Mouse (Mus musculus) adrenal gland, postnatal 14 days (tissue): Measurements from ENCODE around the gene Cd27. TPM values are rescaled to one million over a fixed set of nuclear protein-coding genes. Genes with fewer than 3 reads are reported as not detected.

Source experiments
- DNase-seq: peaks from one replicate; pipeline ENCODE4 v3.0.0; 2021; ENCODE audit warnings: mixed read lengths
- total RNA-seq: library from RNA; stranded (reverse); gene quantifications from 2 replicates; pipeline ENCODE4 v1.2.3, GENCODE M21; 2021

Cd27 gene
- total RNA-seq, 1 experiment from 2014 or later, result 0.93 TPM

DNA sequence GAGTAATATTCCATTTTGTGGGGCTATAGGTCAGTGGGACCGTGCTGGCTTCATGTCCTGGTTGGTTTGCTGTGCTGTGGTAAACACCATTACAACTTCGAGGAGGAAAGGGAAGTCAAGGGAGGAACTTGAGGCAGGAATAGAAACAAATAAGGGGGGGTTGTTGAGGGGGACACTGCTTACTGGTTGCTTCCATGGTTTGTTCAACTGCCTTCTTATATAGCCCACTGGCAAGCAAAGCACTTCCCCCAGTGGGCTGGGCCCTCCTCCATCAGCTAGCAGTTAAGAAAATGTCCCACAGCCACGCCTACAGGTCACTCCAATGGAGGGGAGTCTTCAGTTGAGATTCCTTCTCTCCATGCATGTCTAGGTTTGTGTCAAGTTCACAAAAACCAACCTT, 15.5 kb upstream of the Cd27 start:
- DNase-seq, result no peak

GRCm38 (mm10) chr6:125244551-125244950, 7.7 kb upstream of the Cd27 start:
- no peak for DNase-seq

DNA sequence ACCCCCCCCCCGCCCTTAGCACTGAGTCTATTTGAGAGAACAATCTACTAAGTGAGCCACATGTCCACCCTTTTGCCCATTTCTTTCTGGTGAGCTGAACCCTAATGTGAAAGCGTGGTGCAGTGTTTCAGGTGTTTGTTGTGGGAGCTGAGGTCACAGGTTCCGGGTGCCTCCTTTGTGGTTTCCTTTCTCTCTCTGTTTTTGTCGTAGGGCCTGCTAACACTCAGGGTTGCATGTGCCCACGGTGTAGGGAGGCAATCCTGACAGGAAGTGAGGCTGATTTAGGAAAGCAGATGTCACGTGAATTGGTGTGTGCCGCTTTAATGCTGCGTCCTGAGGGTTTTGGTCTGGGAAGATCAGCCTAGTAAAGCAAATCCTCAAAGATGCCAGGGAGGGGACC, 4.8 kb upstream of the Cd27 start:
- DNase-seq, result no peak

DNA sequence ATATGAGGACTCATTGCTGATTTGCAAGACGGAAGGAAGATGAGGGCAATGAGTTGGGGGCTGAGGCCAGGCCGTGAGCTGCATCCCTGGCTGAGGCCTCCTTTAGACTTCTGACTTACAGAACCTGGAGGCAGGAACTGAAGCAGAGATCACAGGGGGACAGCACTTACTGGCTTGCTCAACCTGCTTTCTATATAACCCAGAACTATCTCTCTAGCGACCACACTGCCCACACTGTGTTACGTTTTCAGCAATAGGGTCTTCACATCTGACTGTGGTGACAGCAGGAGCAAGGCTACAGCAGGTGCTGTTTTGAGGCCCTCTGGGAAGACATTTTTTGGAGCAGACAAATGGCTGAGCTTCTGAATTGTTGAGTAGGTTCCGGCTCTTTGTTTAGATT, 3.8 kb upstream of the Cd27 start:
- no peak for DNase-seq

GRCm38 (mm10) chr6:125239547-125239946, 2.7 kb upstream of the Cd27 start:
- no peak for DNase-seq

- DNase-seq, result no peak
These were observed 1.6 kb upstream of the Cd27 start for GRCm38 (mm10) chr6:125238396-125238795.

DNA sequence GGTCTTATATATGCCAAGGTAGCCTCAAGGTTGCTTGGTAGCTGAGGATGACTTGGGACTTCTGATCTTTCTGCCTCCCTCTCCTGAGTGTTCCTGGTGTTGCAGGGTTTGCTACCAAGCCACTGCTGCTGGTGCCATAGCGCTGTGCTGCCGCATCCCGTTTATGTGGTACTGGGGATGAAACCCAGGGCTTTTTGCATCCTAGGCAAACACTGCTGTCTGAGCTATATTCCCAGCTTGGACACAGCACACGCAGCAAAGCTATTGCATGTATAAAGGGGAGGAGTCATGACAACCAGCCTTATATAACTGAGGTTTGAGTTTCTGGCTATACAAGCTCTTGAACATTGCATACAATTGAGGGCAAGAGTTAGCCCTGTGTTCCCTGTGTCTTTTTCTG, 611 bp upstream of the Cd27 start:
- peak; percentile 4 for DNase-seq

DNA sequence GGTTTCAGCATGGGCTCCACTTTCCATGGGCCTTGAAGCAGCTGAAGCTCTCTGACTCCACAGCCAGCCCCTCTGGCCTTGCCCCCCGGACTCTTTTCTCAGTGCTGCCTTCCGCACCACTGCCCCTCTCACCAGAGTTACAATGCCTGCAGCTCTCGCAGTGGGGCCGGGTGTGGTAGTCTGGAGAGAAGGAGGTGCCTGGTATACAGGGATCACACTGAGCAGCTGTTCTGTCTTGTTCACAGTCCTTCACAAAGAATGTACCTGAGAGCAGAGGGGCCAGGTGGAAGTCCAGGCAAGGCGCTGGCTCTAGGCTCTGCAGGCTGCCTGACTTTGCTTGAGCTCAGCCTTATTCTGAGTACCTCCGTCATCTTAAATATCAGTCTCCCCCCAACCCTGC, 469 bp downstream of the Cd27 start:
- DNase-seq, result no peak

- DNase-seq, result no peak
These were observed 2.3 kb downstream of the Cd27 start for GRCm38 (mm10) chr6:125234520-125234828.

- DNase-seq, result peak; percentile 17
These were observed 2.8 kb downstream of the Cd27 start for GRCm38 (mm10) chr6:125233816-125234519.

GRCm38 (mm10) chr6:125232516-125232915, 4.3 kb downstream of the Cd27 start:
- DNase-seq, result no peak

DNA sequence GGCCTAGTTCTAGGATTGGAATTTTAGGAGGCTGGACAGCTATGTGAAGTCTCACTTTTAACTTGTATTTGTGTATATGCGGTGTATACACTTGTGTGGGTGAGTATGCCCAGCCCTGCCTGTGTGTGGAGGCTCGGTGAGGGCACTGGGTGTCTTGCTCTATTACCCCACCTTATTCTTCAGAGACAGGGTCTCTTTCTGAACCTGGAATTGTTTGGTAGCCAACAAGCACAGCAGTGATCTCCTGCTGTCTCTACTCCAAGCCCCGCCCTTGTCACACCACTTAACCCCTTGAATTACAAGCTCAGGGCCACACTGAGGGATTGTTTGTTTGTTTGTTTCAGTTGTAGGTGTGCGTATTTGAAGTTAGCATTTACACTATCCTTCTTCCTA, 4.8 kb downstream of the Cd27 start:
- DNase-seq, result no peak

DNA sequence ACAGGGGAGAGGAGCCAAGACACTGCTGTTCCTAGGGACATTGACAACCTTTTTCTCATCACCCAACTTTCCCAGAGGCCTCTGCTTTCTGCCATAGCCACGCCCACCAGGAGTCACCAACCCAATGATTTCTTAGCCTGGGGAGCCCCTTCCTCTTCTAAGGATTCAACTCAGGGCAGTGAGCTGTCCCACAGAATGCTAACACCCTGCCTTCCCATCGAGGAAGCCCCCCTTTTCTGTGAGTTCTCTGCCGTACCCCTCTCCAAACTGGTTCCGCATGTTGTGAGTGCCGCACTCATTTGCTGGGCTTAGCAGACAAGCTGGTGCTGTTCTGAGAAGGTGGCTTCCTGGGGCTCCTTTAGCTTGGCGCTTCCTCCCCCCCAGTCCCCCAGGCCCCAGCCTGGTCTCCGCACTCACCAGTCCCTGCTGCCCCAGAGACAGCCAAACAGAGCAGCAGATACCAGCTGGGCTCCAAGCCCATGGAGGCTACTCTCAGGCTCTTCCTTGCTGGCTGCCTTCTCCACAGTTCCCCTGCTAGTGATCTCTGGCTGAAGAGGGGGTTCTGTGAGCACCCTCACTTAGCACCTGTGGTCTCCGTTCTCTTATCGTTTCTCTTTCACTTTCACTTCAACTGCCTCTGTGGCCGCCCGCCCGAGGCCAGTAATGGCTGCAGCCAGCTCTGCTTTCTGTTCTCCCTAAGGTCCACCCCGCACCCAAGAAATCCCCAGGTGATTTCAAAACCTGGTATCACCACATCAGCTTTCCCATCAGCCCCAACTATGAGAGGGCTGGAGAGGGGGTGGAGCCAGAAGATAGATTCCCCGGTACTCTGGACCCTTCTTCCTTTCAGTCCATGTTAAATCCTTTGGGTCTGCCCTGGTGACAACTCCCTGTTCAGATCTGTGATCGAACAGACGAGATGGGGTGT, 5.4 kb downstream of the Cd27 start, which contains the start of gene Tapbpl:
TSS of gene Tapbpl (minus strand) at position 744 of the 928 bp plus-strand sequence.
- peak; percentile 81 for DNase-seq

DNA sequence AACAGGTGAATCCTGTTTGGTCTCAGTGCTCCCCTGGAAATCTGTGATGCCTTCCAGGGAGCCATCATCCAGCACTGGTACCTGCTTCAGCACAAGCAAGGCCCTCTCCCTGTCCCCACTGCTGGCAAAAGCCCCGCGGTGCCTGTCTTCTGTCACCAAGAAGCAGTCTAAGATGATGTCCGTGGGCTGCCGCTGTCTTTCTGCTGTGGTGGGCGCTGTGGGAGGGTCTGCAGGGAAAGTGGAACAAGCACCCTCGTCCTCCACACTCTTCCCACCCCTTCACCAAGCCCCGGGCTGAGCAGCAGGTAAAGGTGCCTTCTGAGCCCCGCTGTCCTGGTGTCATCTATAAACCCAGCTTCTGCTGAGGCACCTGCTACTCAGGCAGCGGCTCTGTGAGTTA, 6.2 kb downstream of the Cd27 start:
- no peak for DNase-seq

DNA sequence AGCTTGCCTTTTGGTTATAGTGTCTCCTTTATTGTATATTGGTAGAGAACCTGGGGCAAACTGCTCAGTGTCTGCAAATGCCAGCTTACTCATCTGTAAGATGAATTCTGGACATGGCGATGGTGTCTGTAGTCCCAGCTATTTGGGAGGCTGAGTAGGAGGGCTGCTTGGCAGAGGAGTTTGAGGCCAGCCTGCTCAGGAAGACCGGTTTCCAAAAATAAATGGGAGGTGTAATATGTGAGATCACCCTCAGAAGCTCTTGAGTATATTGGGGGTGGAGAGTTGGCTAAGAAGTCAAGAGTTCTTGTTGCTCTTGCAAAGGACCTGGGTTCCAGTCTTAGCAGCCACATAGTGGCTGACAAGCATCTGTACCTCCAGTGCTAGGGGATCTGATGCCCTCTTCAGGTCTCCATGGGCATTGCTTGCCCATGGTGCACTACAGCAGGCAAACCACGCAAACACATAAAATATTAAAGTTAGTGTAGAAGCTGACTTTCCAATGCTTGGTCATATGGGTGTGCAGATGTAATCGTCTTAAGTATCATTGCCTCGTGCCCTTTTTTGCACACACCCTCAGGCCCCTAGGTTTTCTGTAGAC, 11.2 kb downstream of the Cd27 start:
- DNase-seq, result no peak

DNA sequence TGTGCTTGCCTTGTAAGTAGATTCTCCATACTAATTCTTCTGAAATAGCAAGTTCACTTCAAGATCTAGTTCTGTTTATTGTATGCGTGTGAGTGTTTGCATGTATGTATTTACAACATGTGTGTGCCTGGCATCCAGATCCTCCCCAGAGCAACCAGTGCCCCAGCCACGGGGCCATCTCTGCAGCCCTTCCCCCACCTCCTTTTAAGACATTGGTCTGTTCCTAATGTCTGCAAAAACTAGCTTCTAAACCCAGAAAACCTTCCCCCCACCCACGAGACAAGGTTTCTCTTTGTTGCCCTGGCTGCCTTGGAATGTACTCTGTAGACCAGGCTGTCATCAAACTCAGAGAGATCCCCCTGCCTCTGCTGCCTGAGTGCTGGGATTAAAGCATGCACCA, 14.2 kb downstream of the Cd27 start:
- no peak for DNase-seq

DNA sequence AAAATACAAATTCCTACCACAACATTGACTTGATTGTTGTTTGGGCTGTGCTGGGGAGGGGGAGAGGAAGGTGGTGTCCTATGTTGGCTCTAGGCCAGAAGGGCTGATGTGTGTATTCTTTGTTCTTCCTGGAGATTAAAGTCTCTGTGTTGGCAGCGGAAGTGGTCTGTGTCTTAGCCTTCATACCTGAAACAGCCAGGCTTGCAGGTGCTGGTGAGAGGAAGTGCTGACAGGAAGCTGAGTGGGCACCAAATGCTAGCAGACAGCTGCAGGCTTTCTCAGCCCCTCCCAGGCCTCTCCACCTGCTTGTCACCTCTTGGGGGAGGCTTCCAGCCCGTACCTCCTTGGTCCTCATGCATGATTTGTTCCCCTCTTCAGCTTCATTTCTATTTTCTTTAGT, 14.7 kb downstream of the Cd27 start:
- DNase-seq, result peak; percentile 34

DNA sequence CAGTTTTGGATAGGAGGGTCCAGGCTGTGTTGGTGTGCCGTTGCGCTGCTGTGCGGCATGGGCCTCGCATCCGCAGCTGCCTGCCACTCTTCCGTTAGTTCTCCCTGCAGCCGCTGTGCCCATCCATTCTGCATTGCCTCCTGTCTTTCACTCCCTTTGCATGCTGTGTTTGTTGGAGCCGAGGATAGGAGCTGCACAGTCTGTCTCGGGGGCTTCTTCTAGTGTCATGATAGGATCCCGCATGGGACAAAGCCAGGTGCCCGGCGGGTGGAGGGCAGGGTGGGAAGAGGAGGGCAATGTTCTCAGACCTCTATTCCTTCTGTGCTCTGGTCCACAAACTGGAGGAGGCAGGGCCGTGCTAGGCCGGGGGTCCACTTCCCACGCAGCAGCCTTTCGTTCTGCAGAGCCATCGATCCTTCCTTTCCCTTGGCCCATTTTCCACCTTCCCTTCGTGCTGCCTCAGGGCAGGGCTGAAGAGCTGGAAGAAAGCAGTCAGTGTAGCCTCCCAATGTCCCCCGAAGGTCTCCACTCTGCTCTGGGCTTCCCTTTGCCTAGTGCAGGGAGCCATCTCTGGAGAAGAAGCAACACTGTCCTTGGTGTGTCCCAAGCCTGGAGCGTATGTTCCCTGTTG, 15.6 kb downstream of the Cd27 start:
- DNase-seq, result no peak

GRCm38 (mm10) chr6:125218963-125219362, 17.8 kb downstream of the Cd27 start:
- DNase-seq, result peak; percentile 72

GRCm38 (mm10) chr6:125217899-125218298, 18.9 kb downstream of the Cd27 start:
- DNase-seq, result no peak

DNA sequence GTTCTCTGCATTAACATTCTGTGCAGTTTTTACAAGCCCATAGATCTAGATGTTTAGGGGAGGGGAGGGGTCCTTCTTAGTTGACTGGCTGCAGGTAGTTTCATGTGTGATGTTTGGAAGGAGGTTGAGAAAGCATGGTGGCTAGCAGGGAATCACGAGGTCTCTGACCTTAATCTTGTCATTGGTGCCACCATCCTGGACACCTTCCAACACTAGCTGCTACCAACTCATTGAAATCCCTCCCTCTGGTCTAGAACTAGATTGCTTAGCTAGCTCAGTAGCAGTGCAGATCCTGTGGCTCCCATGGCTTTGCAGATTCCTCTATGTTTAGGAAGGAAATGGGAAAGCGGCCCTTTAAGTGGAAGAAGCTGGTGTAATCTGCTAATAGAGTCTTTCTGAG, 19.9 kb downstream of the Cd27 start:
- peak; percentile 67 for DNase-seq

DNA sequence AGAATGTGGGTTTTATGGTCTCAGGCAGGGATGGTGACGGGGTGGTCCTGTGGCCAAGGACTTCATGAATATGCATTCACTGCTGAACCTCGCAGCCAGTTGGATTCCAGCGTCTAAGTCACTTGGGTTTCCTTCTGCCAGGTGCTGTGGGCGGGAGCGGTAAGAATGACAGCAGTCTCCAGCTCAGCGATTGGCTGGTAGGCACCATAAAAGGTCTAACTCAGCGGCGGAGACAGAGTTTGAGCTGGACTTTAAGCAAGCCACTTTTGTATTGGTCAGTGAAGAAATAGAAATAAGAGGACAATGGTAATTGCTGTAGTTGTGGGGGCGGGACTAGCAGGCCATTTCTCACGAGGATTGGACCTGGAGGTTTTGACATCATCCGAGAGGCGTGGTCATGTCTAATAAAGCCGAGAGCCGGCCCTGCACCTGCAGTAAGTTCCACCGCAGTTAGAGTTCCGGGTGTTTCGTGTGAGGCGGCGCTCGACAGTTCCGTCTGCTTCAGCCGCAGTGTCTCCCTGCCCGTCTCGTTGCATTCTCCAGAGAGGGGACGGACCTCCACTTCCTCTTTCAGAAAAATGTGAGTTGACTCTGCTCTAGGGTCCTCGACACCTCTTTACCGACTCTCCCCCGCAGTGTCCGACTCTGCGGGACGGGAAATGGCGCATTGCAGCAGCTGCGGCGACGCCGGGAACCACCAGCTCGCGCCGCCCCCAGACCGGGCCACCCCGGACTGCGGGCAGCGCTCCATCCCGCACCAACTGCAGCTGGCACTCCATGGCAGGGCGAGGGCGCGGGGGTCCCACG, 21.5 kb downstream of the Cd27 start, which contains the start of gene Vamp1:
TSS of gene Vamp1 (plus strand) at position 404 of the 807 bp plus-strand sequence.
- peak; percentile 96 for DNase-seq
